Mouse (Mus musculus) granulocyte monocyte progenitor cell, adult 5-6 weeks (primary cell): ENCODE results near the gene Plcd3. TPM values are rescaled to one million over a fixed set of nuclear protein-coding genes. Genes with fewer than 3 reads are reported as not detected.

Experiments
- ATAC-seq: replicated peaks from 2 replicates; pipeline ENCODE4 v1.8.0; 2016; ENCODE audit warnings: mild to moderate bottlenecking, moderate TSS enrichment, inconsistent platforms; ENCODE audit not compliant: poor library complexity, severe bottlenecking
- total RNA-seq, 2 experiments: library from RNA; stranded (forward) in 1 of 2; stranded (reverse) in 1 of 2; fragments of 200-712, 200-1000 nt in 1 of 2; fragments of >200 nt in 1 of 2; fragmentation: Nextera tagmentation in 1 of 2; gene quantifications; 2 replicates each; pipeline ENCODE4 v1.2.3; 2014 to 2017

Gene Plcd3
- total RNA-seq, 2 experiments from 2014 or later = 0.41 to 3.2 TPM

DNA sequence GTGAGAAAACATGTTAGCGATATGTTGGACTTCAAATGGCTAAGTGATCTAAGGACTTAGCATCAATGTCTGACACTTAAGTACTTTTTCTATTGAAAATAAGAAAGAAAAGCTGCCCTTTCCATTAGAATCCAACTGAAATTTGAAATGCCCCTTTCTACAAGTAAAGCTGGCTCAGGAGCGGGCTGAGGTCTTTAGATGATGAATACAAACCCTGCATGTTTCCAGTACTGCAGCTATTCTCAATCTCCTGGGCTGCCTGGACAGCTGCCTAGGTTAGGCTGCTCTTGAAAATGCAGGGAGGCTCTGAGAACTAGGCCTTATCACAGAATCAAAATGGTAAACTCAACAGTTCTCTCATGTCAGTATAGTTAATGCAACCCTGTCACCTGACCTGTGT lies 17.4 kb upstream of the Plcd3 start:
- ATAC-seq = no peak

DNA sequence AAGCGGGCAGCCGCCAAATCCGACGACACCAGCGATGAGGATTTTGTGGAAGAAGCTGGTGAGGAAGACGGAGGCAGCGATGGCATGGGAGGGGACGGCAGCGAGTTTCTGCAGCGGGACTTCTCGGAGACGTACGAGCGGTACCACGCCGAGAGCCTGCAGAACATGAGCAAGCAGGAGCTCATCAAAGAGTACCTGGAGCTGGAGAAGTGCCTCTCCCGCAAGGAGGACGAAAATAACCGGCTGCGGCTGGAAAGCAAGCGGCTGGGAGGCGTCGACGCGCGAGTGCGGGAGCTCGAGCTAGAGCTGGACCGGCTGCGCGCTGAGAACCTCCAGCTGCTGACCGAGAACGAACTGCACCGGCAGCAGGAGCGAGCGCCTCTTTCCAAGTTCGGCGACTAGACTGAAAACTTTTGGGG lies 16.1 kb upstream of the Plcd3 start:
- ATAC-seq = no peak

GRCm38 (mm10) chr11:103116959-103117590 lies 15.6 kb upstream of the Plcd3 start:
- peak; percentile 27 for ATAC-seq

DNA sequence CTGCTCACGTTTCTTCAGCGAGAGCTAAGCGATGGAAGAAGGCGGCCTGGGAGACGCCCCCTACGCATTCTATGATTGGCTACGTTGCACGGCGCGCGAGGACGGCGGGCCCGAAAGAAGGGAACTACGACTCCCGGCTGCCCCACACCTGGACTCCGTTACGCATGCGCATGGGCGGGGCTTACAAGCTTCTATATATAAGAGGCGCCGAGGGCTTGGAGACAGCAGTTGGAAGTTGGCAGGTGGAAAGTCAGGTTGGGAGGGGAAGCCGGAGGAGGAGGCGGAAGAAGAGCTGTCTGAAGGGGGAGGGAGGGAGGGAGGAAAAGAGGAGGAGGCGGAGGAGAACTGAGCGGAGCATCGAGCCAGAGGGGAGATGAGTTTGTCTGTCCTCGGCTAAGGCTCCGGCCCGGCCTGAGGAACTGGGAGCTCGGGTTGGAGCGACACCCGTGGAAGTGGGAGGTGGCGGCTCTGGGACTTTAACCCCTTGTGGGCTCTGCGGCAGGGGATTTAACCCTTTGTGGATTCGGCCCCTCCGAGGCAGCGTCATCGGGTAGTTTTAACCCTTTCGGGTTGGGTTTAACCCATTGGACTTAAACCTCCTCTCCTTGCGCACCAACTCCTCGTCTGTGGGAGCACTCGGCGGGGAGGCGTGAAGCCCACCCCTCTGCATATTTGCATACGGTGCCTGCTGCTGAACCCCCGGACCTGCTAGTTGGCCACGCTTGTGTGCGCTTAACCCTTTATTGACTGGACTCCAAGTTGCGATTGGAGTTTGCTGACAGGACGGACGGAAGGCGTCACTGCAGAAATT lies 14.8 kb upstream of the Plcd3 start, which contains the start of gene Hexim1:
Gene Hexim1, plus strand, starts transcription at position 224 of the 811 bp plus-strand sequence.
- ATAC-seq = peak; percentile 76

DNA sequence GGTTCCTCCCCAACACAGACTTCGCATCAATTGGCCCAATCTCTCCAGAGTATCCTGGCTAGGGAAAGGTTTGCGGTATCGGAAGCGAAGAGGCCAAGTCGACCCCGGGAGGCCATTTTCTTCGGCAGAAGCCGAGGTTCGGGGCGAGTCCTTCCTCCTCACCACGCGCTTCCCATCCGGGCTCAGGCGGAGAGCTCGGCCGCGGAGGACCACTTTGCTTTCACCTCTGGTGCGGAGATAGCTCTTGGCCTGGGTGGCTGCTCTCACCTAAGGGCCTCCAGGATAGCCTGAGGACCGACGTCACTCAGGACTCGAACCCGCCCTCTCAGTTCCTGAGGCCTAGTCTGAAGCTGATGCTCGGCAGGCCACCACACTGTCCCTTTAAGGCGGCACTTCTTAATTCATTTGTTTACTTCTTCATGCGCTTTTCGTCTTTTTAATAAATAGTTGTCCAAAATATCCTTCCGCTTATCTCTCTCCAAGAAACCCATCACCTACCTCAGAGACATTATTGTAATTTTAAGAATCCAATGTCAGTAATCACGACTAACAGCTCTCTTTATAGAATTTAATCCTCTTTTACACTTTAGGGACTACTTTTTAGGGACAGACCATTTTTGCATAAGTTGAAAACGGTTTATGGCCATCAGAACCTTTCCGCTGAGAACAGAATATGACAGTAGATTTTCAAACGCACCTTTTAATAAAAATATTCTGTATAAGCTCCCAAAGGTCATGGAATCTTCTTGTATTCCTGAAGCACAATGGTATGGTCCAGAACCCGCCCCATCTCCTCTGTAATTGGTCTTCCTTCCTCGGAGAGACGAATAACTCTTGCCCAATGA lies 13.9 kb upstream of the Plcd3 start:
- peak; percentile 38 for ATAC-seq

GRCm38 (mm10) chr11:103114270-103114943 lies 12.9 kb upstream of the Plcd3 start:
- no peak for ATAC-seq

DNA sequence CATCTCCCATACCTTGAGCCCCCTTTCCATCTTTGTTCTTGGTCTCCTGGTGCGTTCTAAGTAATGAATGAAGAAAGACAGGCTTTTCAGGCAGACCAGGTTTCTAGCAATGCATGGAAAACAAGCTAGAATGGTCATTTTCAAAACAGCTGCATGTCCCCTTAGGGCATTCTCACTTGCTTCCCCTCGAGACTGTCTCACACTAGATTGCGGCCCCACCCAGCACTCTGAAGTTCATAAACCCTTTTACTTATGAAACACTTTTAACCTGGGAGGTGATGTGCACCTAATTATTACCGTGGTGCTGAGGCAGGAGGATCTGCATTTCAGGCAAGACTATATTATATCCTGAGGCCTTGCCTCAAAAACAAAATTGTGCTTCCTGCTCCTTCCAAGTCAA lies 12.3 kb upstream of the Plcd3 start:
- ATAC-seq = no peak

DNA sequence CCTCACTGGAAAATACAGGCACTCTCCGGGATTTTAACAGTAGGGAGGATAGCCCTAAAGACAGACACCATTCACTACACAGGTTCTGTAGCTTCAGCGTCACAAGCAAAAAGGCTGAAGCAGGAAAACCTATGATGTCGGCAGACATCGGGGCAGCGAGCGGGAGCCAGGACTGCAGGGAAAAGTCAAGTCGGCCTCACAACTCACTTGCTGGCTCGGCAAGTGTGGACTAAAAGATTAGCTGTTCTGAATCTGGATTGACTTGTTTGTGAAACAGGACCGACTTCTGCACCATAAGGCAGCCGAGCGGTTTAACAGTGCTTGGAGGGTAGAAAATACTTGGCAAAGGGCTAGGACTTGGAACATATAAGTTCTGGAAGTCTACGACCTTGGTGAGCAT lies 11.5 kb upstream of the Plcd3 start:
- ATAC-seq = no peak

DNA sequence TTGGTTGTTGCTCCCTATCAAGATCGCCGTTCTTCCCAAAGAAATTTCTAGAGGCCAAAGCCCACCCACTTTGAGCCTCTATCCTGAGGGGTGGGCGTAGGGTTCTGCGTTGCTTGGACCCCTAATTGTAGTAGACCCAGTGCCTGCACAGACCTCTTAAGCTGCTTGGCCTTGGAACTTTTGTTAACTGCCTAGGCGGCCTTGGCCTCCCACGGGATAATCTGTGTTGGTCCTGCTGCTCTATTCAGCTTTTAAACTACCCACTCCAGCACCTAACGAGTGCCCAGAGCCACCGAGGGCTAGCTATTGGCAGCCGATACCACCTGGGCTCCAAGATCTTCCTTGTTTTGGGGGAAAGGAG lies 11.1 kb upstream of the Plcd3 start:
- no peak for ATAC-seq

DNA sequence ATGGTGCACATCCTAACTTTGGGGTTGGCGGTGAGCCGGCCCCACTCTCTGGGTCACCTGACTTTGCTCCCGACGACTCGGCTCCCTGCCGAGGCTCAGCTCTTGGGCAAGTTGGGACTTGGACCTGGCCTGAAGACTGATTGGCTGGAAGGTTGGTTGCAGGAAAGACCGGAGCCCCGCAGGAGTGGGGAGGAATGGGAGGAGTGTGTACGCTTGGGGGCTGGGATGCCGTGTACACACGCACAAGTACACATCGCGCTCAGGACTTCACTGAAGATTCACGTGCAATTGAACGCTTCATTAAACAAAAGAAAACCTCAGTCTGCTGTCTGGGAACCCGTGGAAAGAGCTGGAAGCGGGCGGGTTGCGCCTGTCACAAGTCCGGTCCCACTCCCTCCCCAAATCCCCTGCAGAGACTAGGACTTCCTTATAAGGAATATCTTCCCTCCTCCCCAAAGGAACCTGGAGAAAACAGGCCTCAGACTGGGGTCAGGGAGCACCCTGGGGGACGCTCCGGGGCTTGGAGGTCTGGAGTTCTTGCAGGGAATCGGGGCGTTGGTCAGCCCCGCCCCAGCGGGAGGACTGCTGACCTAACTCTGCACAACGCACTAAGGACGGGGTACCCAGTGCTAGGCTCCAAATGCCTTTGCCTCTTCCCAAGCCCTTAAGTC lies 10.6 kb upstream of the Plcd3 start:
- ATAC-seq = no peak

- no peak for ATAC-seq
Observed at GRCm38 (mm10) chr11:103111301-103111700, 9.8 kb upstream of the Plcd3 start.

DNA sequence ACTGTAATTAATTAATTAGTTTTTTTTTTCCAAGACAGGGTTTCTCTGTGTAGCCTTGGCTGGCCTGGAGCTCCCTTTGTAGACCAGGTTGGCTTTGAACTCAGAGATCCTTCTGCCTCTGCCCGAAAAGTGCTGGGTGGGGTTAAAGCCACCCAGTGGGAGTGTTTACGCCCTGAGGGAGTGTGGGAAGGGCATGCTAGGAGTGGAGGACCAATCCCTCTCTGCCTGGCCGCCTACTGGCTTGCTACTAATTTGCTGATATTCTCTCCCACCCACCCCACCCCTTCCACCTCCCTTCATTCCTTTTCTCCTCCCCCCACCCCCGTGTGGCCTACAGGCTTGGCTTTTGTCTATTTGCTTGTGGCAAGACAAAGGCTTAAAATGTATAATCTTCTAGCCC lies 4.9 kb upstream of the Plcd3 start:
- no peak for ATAC-seq

DNA sequence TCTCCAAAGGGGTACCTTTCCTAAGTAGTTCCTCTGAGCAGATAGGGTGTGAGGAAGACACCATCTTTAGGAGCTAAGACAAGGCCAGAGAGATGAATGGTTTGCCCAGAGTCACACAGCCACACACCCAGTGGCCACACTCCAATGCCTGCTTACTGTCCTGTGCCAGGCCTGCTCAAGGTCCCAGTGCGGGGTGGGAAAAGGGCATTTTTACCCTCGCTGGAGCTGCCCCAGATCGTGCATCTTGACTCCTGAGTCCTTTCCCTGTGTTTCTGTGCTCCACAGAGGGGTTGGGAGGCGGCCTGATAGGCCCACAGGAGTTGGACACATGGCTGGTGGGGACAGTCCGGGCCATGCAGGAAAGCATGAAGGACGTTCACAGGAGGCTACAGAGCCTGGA lies 4.4 kb upstream of the Plcd3 start:
- no peak for ATAC-seq

GRCm38 (mm10) chr11:103105180-103105725 lies 3.8 kb upstream of the Plcd3 start:
- ATAC-seq = no peak

- no peak for ATAC-seq
Observed at GRCm38 (mm10) chr11:103104469-103104868, 3.0 kb upstream of the Plcd3 start.

- no peak for ATAC-seq
Observed at GRCm38 (mm10) chr11:103103621-103104020, 2.2 kb upstream of the Plcd3 start.

DNA sequence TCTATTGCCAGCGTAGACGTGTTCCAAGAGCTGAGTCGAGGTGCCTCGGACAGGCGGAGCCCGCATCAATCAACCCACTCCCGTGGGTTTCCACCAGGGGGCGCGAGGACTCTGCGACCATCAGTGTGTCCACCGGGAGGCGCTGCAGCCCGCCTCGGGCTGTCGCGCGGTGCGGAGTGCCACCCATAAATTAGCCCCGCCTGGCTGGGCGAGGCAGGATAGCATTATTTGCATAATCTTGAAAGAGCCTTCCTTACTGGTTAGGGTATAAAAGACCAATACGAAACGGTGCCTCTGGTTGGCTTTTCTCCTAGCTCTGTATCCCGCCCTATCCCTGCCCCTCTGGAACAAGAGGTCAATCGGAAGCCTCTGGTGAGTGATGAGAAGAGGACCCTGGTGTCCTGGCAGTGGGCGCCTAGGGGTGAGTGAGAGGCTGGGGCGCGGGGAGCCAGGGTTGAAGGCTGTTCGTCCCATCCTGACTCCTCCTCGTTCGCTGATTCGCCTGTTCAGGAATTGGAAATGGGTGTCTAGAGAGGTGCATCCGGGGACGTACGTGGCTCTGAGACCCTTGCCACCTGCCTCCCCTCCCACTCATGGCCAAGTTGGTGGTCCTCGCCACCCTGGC lies 1.4 kb upstream of the Plcd3 start:
- peak; percentile 88 for ATAC-seq

- no peak for ATAC-seq
Observed at GRCm38 (mm10) chr11:103101866-103102501, 526 bp upstream of the Plcd3 start.

DNA sequence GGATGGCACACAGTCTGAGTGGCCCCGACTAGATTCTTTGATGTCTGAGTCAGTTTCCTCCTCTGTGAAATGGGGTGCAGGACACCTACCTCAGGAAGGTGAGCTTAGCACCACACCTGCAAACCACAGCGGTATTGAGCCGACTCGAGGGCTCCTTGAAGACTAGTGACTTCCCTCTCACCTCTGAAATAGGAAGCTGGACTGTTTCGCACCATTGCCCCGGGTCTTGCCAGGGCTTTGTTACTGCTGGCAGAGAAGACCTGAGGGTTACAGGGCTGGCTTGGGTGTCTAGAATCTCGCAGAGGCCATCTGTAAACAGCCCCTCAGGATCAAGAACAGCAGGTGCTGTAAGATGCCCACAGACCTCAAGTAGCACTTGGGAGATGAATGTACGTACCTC lies 1.1 kb downstream of the Plcd3 start:
- no peak for ATAC-seq
